Mouse (Mus musculus): ENCODE data around the gene Exoc6b. TPM values are rescaled to one million over a fixed set of nuclear protein-coding genes. Genes with fewer than 3 reads are reported as not detected.

Exoc6b gene
- polyA plus RNA-seq, 1 experiment, result 0.56 TPM

DNA sequence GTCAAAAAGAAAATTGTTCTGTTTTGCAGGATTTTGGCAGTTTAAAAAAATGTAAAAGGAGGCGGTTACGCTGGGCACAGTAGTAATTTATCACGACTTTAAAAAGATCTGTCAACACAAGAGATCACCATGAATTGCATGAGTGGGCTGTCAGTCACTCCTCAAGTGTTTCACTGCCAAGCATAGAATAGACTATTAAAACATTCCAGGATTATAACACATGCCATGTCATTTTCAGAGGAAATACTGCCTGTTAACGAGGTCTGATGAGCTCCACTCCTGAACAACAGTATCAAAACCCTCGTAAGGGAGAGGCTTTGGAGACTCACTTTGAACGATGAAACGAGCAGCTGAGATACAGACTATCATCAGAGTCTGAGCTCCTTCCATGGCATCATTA, 223.6 kb downstream of the Exoc6b start:
- no peaks in the 10 kb centered on the region for H3K9me3 ChIP-seq
- no peak for TF ChIP-seq FLI1 (IDR thresholded peaks at IDR 0.05; ENCODE audit: low read length)
- no peak for TF ChIP-seq GATA1 (IDR thresholded peaks at IDR 0.05; ENCODE audit: borderline replicate concordance, low read length)
- H3K4me1 ChIP-seq, result 0 out of 2 replicates have a peak, but pooled peaks cover 3% of the 10 kb centered on the region
- no peaks in the 10 kb centered on the region for H3K27me3 ChIP-seq (replicated peaks)
- H3K4me3 ChIP-seq (replicated peaks), result no peak overlapping the region
- no peaks in the 10 kb centered on the region for H3K36me3 ChIP-seq (replicated peaks; ENCODE audit: low read length)

DNA sequence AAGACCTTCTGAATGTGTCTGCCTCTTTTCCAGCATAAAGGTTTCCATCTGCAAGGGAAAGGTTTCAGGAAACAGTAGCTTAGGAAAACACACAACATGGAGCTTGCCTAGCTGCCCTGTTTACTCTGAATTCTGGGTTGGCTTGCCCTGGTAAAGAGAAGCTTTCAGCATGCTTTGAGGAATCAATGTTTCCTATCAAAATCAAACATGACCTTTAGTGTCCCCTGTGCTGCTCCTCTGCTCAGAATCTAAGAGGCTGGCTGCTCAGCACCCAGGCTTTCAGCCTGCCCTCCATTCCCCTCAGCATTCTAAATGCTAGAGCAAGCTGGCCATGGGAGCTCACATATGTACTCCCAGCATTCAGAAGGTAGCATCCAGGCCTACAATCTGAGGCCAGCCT, 228.2 kb downstream of the Exoc6b start:
- Histone ChIP-seq H3K4me1 (no peaks in the 10 kb centered on the region), H3K27me3 (replicated peaks) (no peaks in the 10 kb centered on the region), H3K36me3 (replicated peaks; ENCODE audit: low read length) (no peaks in the 10 kb centered on the region), H3K9me3 (no peaks in the 10 kb centered on the region), H3K4me3 (replicated peaks) (no peak overlapping the region)
- TF ChIP-seq GATA1 (IDR thresholded peaks at IDR 0.05; ENCODE audit: borderline replicate concordance, low read length) (no peak), FLI1 (IDR thresholded peaks at IDR 0.05; ENCODE audit: low read length) (no peak)

DNA sequence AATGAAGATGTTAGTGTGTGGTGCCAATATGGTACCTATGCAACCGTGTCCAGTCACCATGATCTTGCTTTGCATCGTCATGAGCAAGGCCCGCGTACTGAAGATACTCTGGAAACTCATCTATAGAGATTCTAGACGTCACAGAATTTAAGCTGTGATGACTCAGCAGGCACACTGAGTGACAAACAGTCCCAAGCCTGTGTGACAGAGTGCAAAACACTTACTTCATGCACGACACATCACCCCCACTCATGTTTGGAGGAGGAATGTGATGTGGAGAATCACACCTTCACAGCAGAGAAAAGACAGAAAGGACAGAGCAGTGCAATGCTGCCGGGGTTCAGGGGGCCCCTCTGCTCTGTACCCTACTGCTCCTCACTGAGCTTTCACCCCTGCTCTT, 261.8 kb downstream of the Exoc6b start:
- Histone ChIP-seq H3K4me1 (peaks cover 5% of the 10 kb centered on the region; the same call in 1 of the 2 replicates), H3K27me3 (replicated peaks) (no peaks in the 10 kb centered on the region), H3K4me3 (replicated peaks) (no peak overlapping the region), H3K36me3 (replicated peaks; ENCODE audit: low read length) (no peaks in the 10 kb centered on the region), H3K9me3 (peaks cover 5% of the 10 kb centered on the region; the same call in 1 of the 2 replicates)
- no peak for TF ChIP-seq FLI1 (IDR thresholded peaks at IDR 0.05; ENCODE audit: low read length)
- TF ChIP-seq GATA1 (IDR thresholded peaks at IDR 0.05; ENCODE audit: borderline replicate concordance, low read length), result no peak

DNA sequence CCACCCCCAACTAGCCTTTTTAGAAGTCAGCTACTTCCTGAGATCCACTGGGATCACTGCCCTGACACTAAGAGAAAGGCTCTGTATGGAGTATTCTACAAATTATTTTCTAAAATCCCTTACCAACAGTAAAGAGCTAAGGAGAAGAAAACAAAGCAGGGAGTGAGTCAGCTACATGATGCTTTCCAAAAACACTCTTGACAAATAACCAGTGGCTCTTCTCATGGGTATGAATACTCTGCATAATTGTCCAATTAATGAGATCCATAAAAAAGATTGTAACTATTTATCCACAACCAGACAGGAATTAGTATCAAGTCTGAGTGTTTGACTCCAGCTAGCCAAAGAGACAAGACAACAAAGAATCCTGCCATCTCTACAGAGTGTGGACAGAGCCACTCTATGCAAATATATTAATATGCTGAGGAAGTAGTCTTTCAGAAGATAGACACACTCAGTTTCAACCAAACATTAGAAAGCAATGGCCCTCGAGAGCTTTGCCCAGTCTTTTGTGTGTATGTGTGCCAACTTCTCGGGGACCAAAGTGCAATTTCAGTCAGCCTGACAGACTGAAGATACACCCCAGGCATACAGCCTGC, 263.1 kb downstream of the Exoc6b start:
- Histone ChIP-seq H3K4me1 (peaks cover 5% of the 10 kb centered on the region; the same call in 1 of the 2 replicates), H3K4me3 (replicated peaks) (no peak overlapping the region), H3K9me3 (peaks cover 5% of the 10 kb centered on the region; the same call in 1 of the 2 replicates), H3K36me3 (replicated peaks; ENCODE audit: low read length) (no peaks in the 10 kb centered on the region), H3K27me3 (replicated peaks) (no peaks in the 10 kb centered on the region)
- TF ChIP-seq FLI1 (IDR thresholded peaks at IDR 0.05; ENCODE audit: low read length) (no peak), GATA1 (IDR thresholded peaks at IDR 0.05; ENCODE audit: borderline replicate concordance, low read length) (no peak)

DNA sequence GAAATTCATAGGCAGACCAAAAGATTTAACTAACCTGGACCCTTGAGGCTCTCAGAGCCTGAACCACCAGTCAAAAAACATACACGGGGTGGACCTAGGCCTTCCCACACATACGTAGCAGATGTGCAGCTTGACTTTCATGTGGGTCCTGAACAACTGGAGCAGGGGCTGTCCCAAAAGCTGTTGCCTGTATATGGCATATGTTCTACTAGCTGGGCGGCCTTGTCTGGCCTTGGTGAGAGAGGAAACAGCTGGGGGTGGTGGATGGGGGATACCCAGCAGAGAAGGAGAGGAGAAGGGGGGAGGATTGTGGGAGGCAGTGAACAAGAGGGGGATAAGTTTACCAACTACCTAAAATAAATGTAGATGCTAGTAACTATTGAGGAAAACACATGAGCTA, 270.6 kb downstream of the Exoc6b start:
- peaks cover 5% of the 10 kb centered on the region; the same call in 1 of the 2 replicates for H3K4me1 ChIP-seq
- TF ChIP-seq GATA1 (IDR thresholded peaks at IDR 0.05; ENCODE audit: borderline replicate concordance, low read length) (no peak), FLI1 (IDR thresholded peaks at IDR 0.05; ENCODE audit: low read length) (no peak)
- no peak overlapping the region for H3K4me3 ChIP-seq (replicated peaks)
- no peaks in the 10 kb centered on the region for H3K36me3 ChIP-seq (replicated peaks; ENCODE audit: low read length)
- H3K27me3 ChIP-seq (replicated peaks), result no peaks in the 10 kb centered on the region
- H3K9me3 ChIP-seq, result no peaks in the 10 kb centered on the region

DNA sequence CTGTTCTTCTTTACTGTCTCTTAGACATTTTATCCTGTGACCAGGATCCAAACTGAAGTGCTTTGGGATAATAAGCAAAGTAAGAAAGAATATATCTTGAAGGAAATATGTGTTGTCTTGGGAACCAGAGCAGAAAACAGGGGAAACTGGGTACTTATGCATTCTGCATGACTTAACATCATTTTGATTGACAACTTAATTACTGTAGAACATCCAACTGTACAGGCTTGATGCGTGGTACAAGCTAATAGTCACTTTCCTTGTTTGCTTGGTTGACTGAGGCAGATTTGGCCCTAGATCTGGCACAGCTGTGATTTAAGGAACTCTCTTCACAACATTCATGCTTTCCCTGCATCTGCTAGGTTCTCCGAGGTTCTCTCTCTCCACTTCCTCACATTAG, 285.3 kb downstream of the Exoc6b start:
- no peaks in the 10 kb centered on the region for H3K36me3 ChIP-seq (replicated peaks; ENCODE audit: low read length)
- H3K4me1 ChIP-seq, result peaks cover 13% of the 10 kb centered on the region
- no peaks in the 10 kb centered on the region for H3K9me3 ChIP-seq
- no peaks in the 10 kb centered on the region for H3K27me3 ChIP-seq (replicated peaks)
- H3K4me3 ChIP-seq (replicated peaks), result no peak overlapping the region
- TF ChIP-seq GATA1 (IDR thresholded peaks at IDR 0.05; ENCODE audit: borderline replicate concordance, low read length) (no peak), FLI1 (IDR thresholded peaks at IDR 0.05; ENCODE audit: low read length) (no peak)

DNA sequence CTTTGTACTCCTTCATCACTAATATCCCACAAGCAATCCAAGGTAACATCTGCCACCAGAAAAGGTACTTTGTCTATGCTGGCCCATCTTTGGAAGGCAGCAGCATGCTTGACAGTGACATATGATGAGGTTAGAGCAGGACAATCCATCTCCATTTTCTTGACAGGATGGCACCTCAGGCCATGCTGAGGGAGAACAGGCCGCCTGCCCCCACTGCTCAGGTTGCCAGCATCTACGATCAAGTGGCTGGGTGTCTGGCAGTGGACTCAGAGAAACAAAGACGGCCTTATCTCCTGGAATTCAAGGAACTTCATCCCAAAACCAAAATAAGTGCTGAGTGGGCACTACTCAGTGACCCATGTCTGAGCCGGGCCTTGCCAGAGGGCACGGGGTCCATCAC, 289.3 kb downstream of the Exoc6b start:
- no peak overlapping the region for H3K4me3 ChIP-seq (replicated peaks)
- TF ChIP-seq FLI1 (IDR thresholded peaks at IDR 0.05; ENCODE audit: low read length) (no peak), GATA1 (IDR thresholded peaks at IDR 0.05; ENCODE audit: borderline replicate concordance, low read length) (no peak)
- no peaks in the 10 kb centered on the region for H3K36me3 ChIP-seq (replicated peaks; ENCODE audit: low read length)
- H3K27me3 ChIP-seq (replicated peaks), result no peaks in the 10 kb centered on the region
- H3K9me3 ChIP-seq, result no peaks in the 10 kb centered on the region
- peaks cover 9% of the 10 kb centered on the region; the same call in 1 of the 2 replicates for H3K4me1 ChIP-seq

DNA sequence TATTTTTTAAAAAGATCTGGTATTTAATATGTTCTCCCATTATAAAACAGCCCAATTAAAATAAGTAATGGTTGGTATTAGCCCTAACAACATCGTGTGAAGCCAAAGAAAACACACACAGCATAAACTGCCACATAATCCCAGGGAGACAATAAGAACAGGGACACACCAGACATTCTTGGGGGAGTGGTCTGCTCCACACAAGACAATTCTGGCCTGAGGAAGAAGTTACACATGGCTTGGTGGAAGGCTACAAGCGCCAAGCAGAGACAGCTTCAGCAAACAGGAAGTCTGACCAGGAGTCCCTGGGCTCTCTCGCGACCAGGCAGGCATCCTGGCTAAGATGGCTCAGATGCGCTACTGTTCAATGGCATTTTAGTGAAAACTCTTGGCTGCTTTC, 290.3 kb downstream of the Exoc6b start:
- H3K4me3 ChIP-seq (replicated peaks), result no peak overlapping the region
- H3K27me3 ChIP-seq (replicated peaks), result no peaks in the 10 kb centered on the region
- H3K4me1 ChIP-seq, result peaks cover 9% of the 10 kb centered on the region; the same call in 1 of the 2 replicates
- no peaks in the 10 kb centered on the region for H3K9me3 ChIP-seq
- TF ChIP-seq FLI1 (IDR thresholded peaks at IDR 0.05; ENCODE audit: low read length), result no peak
- TF ChIP-seq GATA1 (IDR thresholded peaks at IDR 0.05; ENCODE audit: borderline replicate concordance, low read length), result no peak
- H3K36me3 ChIP-seq (replicated peaks; ENCODE audit: low read length), result no peaks in the 10 kb centered on the region

DNA sequence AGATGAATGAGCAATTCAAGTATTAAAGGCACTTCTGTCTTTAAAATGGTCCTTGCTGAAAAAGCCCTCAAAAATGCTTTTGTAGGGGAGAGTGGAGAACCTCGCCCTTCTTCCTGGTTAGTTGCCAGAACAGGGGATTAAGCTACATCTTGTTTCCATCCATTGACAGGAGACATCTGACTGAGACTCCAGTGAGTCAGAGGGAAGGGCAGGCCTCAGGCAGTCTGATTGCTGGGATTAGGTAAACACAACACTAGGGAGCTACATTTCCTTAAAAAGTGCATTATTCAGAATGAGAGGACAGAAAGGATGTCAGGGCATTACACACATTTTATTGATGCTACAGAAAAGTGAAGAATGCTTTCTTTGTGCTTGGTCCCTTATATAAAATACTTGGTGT, 293.4 kb downstream of the Exoc6b start:
- H3K4me1 ChIP-seq, result peaks cover 9% of the 10 kb centered on the region; the same call in 1 of the 2 replicates
- no peaks in the 10 kb centered on the region for H3K27me3 ChIP-seq (replicated peaks)
- TF ChIP-seq GATA1 (IDR thresholded peaks at IDR 0.05; ENCODE audit: borderline replicate concordance, low read length), result no peak
- TF ChIP-seq FLI1 (IDR thresholded peaks at IDR 0.05; ENCODE audit: low read length), result no peak
- H3K4me3 ChIP-seq (replicated peaks), result no peak overlapping the region
- no peaks in the 10 kb centered on the region for H3K36me3 ChIP-seq (replicated peaks; ENCODE audit: low read length)
- H3K9me3 ChIP-seq, result no peaks in the 10 kb centered on the region

DNA sequence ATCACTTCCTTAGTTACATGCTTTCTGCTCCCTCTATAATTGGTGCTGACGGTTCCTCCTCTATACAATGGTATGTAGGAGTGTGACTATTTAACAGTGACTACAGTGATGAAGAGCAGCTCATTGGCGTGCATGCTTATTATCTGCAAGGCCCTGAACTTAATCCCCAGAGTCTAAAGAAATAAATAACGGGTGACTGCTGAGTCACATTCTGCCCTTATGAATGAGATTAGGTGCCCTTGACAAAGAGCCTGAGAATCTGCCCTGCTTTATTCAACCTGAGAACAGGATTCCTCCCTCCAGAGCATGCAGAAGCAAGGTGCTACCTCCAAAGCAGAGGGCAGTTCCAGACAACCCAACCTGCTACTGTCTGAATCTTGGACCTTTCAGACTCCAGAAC, 314.0 kb downstream of the Exoc6b start:
- Histone ChIP-seq H3K9me3 (no peaks in the 10 kb centered on the region), H3K4me3 (replicated peaks) (no peak overlapping the region), H3K4me1 (peaks cover 25% of the 10 kb centered on the region), H3K27me3 (replicated peaks) (no peaks in the 10 kb centered on the region), H3K36me3 (replicated peaks; ENCODE audit: low read length) (no peaks in the 10 kb centered on the region)
- TF ChIP-seq GATA1 (IDR thresholded peaks at IDR 0.05; ENCODE audit: borderline replicate concordance, low read length), result no peak
- TF ChIP-seq FLI1 (IDR thresholded peaks at IDR 0.05; ENCODE audit: low read length), result no peak

Data from megakaryocyte, embryonic 14.5 days (primary cell).